Mouse (Mus musculus): ENCODE data around the gene Upk1b. TPM values are rescaled to one million over a fixed set of nuclear protein-coding genes. Genes with fewer than 3 reads are reported as not detected.

Upk1b gene
- polyA plus RNA-seq, 1 experiment from 2014 or later, result 2.6 TPM

GRCm38 (mm10) chr16:38776342-38776741, 23.8 kb downstream of the Upk1b start:
- no peak for ATAC-seq
- Histone ChIP-seq H3K27me3 (ENCODE audit: insufficient read depth, low read length) (no peaks in the 10 kb centered on the region), H3K27ac (ENCODE audit: low read depth) (no peak overlapping the region), H3K4me3 (ENCODE audit: low read depth, low read length) (no peak overlapping the region), H3K9ac (replicated peaks) (no peak overlapping the region), H3K36me3 (replicated peaks; ENCODE audit: insufficient read depth, low read length) (no peaks in the 10 kb centered on the region), H3K4me2 (ENCODE audit: low read depth, low read length) (no peak overlapping the region), H3K4me1 (ENCODE audit: insufficient read depth) (no peaks in the 10 kb centered on the region), H3K9me3 (ENCODE audit: low read length) (no peaks in the 10 kb centered on the region)
- DNase-seq, result no peak
- TF ChIP-seq EP300 (IDR thresholded peaks at IDR 0.05; ENCODE audit: low read depth) (no peak), CTCF (IDR thresholded peaks at IDR 0.05; ENCODE audit: low read depth) (peak; percentile 24; the same call in 1 of the 2 replicates)
- WGBS (ENCODE audit: insufficient replicate concordance), result 54% methylated on average over 6 of the region's 6 CpGs

- Histone ChIP-seq H3K9me3 (ENCODE audit: low read length) (no peaks in the 10 kb centered on the region), H3K27ac (ENCODE audit: low read depth) (no peak overlapping the region), H3K27me3 (ENCODE audit: insufficient read depth, low read length) (no peaks in the 10 kb centered on the region), H3K4me3 (ENCODE audit: low read depth, low read length) (no peak overlapping the region), H3K4me1 (ENCODE audit: insufficient read depth) (no peaks in the 10 kb centered on the region), H3K4me2 (ENCODE audit: low read depth, low read length) (no peak overlapping the region), H3K36me3 (replicated peaks; ENCODE audit: insufficient read depth, low read length) (no peaks in the 10 kb centered on the region), H3K9ac (replicated peaks) (no peak overlapping the region)
- DNase-seq, result no peak
- WGBS (ENCODE audit: insufficient replicate concordance), result 63% methylated on average over 7 of the region's 7 CpGs
- no peak for ATAC-seq
- no peak for TF ChIP-seq EP300 (IDR thresholded peaks at IDR 0.05; ENCODE audit: low read depth)
- TF ChIP-seq CTCF (IDR thresholded peaks at IDR 0.05; ENCODE audit: low read depth), result no peak
Measured at GRCm38 (mm10) chr16:38774964-38775746, 25.0 kb downstream of the Upk1b start.

- no peak overlapping the region for H3K4me2 ChIP-seq (ENCODE audit: low read depth, low read length)
- no peak overlapping the region for H3K4me3 ChIP-seq (ENCODE audit: low read depth, low read length)
- DNase-seq, result no peak
- no peak overlapping the region for H3K27ac ChIP-seq (ENCODE audit: low read depth)
- ATAC-seq, result no peak
- no peak overlapping the region for H3K9ac ChIP-seq (replicated peaks)
- no peaks in the 10 kb centered on the region for H3K4me1 ChIP-seq (ENCODE audit: insufficient read depth)
- no peaks in the 10 kb centered on the region for H3K27me3 ChIP-seq (ENCODE audit: insufficient read depth, low read length)
- no peaks in the 10 kb centered on the region; the same call in 1 of the 2 replicates for H3K36me3 ChIP-seq (replicated peaks; ENCODE audit: insufficient read depth, low read length)
- no peak for TF ChIP-seq EP300 (IDR thresholded peaks at IDR 0.05; ENCODE audit: low read depth)
- no peak for TF ChIP-seq CTCF (IDR thresholded peaks at IDR 0.05; ENCODE audit: low read depth)
- 30% methylated on average over 12 of the region's 12 CpGs for whole genome bisulfite sequencing (ENCODE audit: insufficient replicate concordance)
- no peaks in the 10 kb centered on the region for H3K9me3 ChIP-seq (ENCODE audit: low read length)
Measured at GRCm38 (mm10) chr16:38772906-38773496, 27.1 kb downstream of the Upk1b start.

- ATAC-seq (no peak), DNase-seq (no peak)
- TF ChIP-seq CTCF (IDR thresholded peaks at IDR 0.05; ENCODE audit: low read depth) (no peak), EP300 (IDR thresholded peaks at IDR 0.05; ENCODE audit: low read depth) (no peak)
- Histone ChIP-seq H3K9ac (replicated peaks) (no peak overlapping the region), H3K36me3 (replicated peaks; ENCODE audit: insufficient read depth, low read length) (no peaks in the 10 kb centered on the region; the same call in 1 of the 2 replicates), H3K4me3 (ENCODE audit: low read depth, low read length) (no peak overlapping the region), H3K27me3 (ENCODE audit: insufficient read depth, low read length) (no peaks in the 10 kb centered on the region), H3K9me3 (ENCODE audit: low read length) (no peaks in the 10 kb centered on the region), H3K4me2 (ENCODE audit: low read depth, low read length) (no peak overlapping the region), H3K27ac (ENCODE audit: low read depth) (no peak overlapping the region), H3K4me1 (ENCODE audit: insufficient read depth) (no peaks in the 10 kb centered on the region)
- 90% methylated on average over 6 of the region's 6 CpGs for WGBS (ENCODE audit: insufficient replicate concordance)
Measured at GRCm38 (mm10) chr16:38771145-38771544, 29.0 kb downstream of the Upk1b start.

GRCm38 (mm10) chr16:38769529-38769928, 30.6 kb downstream of the Upk1b start:
- Histone ChIP-seq H3K27ac (ENCODE audit: low read depth) (peak overlapping the region; percentile 23; the same call in 1 of the 2 replicates), H3K9ac (replicated peaks) (no peak overlapping the region), H3K36me3 (replicated peaks; ENCODE audit: insufficient read depth, low read length) (no peaks in the 10 kb centered on the region; the same call in 1 of the 2 replicates), H3K4me2 (ENCODE audit: low read depth, low read length) (no peak overlapping the region), H3K4me1 (ENCODE audit: insufficient read depth) (no peaks in the 10 kb centered on the region), H3K27me3 (ENCODE audit: insufficient read depth, low read length) (no peaks in the 10 kb centered on the region), H3K4me3 (ENCODE audit: low read depth, low read length) (no peak overlapping the region), H3K9me3 (ENCODE audit: low read length) (no peaks in the 10 kb centered on the region)
- DNase-seq, result no peak
- ATAC-seq, result no peak
- TF ChIP-seq CTCF (IDR thresholded peaks at IDR 0.05; ENCODE audit: low read depth) (no peak), EP300 (IDR thresholded peaks at IDR 0.05; ENCODE audit: low read depth) (no peak)
- WGBS (ENCODE audit: insufficient replicate concordance), result 56% methylated on average over 9 of the region's 9 CpGs

GRCm38 (mm10) chr16:38768386-38768785, 31.7 kb downstream of the Upk1b start:
- no peak overlapping the region for H3K9ac ChIP-seq (replicated peaks)
- H3K4me1 ChIP-seq (ENCODE audit: insufficient read depth), result no peaks in the 10 kb centered on the region
- H3K4me2 ChIP-seq (ENCODE audit: low read depth, low read length), result no peak overlapping the region
- DNase-seq (no peak), ATAC-seq (no peak)
- TF ChIP-seq EP300 (IDR thresholded peaks at IDR 0.05; ENCODE audit: low read depth), result no peak
- no peak for TF ChIP-seq CTCF (IDR thresholded peaks at IDR 0.05; ENCODE audit: low read depth)
- 86% methylated on average over 8 of the region's 8 CpGs for WGBS (ENCODE audit: insufficient replicate concordance)
- no peaks in the 10 kb centered on the region for H3K9me3 ChIP-seq (ENCODE audit: low read length)
- no peak overlapping the region for H3K27ac ChIP-seq (ENCODE audit: low read depth)
- no peaks in the 10 kb centered on the region for H3K27me3 ChIP-seq (ENCODE audit: insufficient read depth, low read length)
- H3K4me3 ChIP-seq (ENCODE audit: low read depth, low read length), result no peak overlapping the region
- no peaks in the 10 kb centered on the region; the same call in 1 of the 2 replicates for H3K36me3 ChIP-seq (replicated peaks; ENCODE audit: insufficient read depth, low read length)

Data from liver, postnatal 0 days (tissue).